Mouse (Mus musculus) urinary bladder, postnatal 14 days (tissue): ENCODE measurements around the gene Il15ra.

Experiments used
- DNase-seq: peaks from one replicate; pipeline ENCODE4 v3.0.0; 2021; ENCODE audit warnings: low spot score

The Il15ra gene

DNA sequence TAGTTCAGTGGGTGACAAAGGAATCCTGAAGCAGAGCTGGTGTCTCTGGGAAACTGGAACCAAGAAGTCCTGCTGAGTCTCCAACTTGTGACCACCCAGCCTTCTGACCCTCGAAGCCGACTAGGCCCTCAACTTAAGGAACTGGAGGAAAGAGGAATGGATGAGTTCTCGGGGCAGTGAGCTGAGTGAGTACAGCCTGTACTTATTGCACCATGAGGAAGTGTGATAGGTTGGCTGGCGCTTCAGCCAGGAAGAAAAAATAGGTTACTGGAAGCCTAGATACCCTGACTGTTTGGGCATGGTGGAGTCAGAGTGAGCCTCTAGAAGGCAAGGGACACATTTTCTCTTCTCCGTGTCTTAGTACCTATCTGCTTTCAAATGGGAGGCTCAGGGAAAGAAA is 3.4 kb downstream of the Il15ra start:
- no peak for DNase-seq

DNA sequence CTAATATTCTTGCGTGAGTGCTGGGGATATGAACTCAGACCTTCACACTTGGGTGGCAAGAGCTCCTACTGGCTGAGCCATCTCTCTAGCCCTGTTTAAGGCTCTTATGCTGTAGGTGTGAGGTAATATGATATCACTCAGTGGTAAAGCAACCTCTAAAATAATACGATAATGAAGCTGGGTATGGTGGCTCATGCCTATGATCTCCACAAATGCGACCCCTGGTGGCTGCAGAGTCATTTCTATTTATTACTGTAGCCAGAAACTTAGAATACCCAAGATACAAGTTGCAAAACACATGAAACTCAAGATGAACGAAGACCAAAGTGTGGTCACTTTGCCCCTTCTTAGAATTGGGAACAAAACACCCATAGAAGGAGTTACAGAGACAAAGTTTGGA is 5.0 kb downstream of the Il15ra start:
- DNase-seq = peak; percentile 14

DNA sequence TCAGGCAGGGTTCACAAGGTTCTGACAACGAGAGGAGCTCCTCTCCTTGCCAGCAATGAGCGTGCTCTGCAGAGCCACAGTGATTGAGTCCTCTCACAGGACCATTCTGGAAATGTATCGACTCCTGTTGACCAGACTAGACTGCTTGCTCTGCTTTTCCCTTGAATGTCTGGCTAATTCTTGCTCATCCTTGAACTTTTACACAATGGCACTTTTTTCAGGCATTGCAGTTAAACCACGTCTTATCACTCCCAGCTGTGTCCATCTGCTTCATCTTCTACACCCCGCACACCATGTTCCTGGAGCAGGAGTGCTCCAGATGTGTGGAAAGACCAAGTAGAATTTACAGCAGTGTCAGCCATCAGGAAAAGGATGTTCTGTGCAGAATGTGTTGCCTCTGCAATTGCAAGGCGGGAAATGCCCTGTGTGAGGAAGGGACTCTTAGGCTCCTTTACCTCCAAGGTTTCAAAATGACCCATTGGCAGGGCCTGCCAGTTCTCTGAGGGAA is 7.4 kb downstream of the Il15ra start:
- DNase-seq = no peak

DNA sequence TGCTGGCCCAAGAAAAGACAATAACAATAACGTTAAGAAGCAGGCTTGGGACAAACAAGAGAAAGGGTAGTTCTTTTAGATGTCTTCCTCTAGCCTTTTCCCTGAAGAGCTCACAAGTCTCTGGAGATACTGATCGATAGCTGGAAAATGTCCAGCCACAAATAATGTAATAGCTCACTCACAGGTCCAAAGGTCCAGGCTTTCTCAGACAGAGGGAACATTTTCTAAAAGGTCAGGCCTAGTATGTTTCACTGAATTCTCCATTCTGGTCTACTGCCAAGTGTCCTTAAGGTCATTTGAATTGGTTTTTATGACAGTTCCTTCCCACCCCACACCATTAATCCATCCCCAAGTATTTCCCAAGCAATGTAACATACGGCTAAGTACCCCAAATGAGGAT is 7.9 kb downstream of the Il15ra start:
- DNase-seq = no peak

DNA sequence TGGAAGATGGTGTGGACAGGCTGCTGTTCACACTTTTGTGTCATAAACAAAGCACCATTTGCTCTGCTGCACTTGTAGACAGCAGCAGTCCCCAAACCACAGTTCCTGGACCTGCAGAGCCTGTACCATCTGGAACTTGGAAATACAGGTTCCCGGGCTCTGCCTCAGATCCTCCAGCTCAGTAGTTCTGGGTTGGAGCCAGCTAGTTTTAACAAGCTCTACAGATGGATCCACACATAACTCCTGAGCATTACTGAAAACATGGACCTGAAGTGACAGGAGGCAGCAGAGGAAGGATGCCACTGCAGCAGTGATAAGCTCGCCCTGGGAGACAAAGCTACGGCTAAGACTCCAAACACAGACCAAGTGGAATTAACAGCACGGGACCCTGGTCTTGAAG is 9.4 kb downstream of the Il15ra start:
- no peak for DNase-seq

DNA sequence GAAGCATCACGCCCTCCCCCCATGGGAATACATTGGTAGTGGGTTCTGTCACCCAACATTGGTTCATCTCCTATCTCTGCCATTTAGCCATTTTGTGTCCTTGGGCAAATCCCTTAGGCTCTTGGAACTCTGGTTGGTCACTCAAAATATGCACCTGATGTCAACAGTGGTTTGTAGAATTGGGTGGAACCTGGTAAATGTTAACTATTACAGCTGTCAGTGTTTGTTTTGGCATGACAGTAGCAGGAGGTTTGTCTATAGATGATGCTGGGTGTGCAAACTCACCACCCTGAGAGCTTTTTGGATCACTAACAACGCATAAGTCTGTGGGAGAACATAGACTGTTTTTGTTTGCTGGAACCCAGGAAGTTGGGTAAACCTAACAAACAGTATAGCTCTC is 13.5 kb downstream of the Il15ra start:
- no peak for DNase-seq

DNA sequence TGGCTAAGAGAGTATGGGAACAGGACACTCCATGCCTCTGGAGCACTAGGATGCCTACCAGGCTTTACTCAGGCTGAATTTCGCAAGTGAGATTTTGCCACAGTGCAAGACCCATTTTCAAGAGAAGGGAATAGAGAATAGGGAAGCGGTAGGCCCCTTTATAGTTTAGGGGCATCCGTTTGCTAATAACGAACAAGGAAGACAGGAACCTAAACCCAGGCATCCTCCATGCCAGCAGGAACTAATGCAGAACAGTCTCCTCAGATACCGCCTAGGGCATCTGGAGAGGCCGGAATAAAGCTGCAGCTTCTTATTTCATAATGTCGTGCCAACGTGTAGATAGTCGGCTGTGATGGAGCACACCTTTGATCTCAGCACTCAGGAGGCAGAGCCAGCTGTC is 17.5 kb downstream of the Il15ra start:
- DNase-seq = no peak

DNA sequence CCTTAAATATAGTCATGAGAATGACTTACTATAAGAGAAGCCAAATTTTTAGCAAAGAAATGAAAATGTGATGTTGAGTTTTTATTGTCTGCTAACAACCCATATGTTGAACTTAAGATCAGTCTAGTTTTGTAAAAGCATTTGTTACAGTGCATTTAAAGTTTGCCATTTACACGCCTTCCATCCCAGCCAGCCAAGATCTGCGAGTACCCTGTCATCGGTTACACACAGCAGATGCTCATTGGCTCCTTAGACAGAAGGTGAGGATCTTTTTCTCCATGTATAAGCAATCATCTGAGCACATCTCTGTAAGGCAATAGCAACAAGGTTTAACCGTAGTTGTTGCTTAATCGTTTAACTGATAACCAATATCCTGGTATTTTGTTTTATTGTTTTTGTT is 22.5 kb downstream of the Il15ra start:
- DNase-seq = no peak

DNA sequence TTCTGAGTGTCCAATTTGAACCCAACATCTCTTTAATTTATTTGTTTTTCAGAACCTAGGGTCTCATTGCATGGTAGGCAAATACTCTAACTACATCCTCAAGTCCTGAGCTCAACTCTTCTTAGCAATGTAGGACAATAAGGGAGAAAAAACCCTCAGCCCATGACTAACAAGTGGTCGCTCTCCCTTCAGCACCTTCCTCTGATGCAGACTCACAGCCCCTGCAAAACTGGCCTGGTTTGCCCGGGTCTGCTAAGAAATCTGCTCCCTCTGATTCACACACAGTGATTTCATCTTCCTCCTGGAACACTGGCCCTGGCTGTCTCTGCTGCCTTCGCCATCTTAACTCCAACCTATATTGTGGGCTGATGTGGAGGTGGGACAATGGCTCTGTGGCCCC is 24.0 kb downstream of the Il15ra start:
- DNase-seq = no peak

DNA sequence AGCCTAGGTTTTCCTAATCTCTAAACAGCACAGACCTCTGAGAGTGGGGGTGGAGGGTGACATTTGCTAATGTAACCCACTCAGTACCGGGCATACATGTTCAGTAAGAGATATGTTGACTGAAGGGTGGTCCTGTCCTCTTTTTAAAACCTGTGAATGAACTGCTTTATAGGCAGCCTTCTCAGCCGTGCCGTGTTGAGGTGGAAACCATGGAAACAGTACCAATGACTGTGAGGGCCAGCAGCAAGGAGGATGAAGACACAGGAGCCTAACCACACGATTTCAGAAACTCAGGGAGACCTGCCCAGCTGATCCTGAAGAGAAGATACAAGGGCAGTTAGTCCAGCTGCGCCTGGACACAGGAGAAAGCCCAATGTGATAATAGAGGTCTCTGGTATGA is 27.9 kb downstream of the Il15ra start:
- no peak for DNase-seq

DNA sequence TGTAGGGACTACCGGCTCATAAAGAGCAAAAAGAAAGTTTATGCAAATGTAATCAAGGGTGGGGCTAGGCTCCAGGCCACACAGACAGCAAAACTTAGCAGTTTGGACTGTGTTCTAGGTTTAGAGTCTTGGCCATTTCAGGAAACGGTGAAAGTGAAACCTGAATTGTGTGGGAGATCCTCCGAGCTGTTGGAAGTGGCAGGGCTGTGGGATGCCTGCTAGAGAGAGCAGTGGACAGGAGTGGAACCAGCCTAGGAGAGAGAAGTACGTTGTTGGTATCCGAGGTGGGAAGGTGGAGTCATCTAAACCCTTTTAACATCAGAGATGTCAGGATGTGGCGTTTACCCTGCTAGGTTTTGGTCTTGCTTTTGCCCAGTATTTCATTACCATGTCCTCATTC is 30.8 kb downstream of the Il15ra start:
- DNase-seq = no peak

DNA sequence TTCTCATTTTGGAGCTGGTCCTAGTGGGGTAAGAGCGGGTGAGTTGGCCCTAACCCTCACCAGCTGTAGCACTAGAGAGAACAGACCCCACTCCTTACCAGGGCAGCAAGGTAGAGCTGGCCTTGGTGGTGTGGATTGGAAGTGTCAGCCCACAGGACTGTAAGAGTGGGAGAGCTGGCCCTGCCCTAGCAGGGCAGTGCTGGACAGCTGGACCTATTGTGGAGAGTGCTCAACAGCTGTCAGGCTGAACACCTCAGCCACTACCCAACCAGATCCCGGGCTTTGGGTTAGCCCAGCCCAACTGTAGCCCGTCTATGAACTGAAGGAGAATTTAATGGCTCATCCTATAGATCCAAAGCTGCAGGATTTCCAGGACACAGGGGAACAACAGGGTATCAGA is 33.7 kb downstream of the Il15ra start:
- no peak for DNase-seq

DNA sequence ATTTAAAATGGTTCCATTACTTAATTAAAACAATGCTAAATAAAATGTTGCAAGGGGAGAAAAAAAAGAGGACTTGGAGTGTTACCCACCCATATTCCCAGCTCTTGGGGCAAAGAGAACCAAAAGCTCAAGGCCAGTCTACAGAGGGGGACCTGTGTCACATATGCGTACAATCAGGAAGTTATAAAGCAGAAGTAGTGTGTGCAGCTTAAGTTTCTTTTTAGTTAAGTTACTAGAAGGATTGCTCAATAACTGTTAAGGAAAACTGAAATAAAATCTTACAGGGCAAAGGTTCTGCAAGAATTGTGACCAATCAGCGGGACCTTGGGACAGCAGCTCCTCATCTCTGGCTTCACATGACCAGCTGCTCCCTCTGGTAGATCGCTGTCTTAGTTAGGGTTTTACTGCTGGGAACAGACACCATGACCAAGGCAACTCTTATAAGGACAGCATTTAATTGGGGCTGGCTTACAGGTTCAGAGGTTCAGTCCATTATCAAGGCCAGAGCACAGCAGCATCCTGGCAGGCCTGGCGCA is 34.5 kb downstream of the Il15ra start:
- no peak for DNase-seq

DNA sequence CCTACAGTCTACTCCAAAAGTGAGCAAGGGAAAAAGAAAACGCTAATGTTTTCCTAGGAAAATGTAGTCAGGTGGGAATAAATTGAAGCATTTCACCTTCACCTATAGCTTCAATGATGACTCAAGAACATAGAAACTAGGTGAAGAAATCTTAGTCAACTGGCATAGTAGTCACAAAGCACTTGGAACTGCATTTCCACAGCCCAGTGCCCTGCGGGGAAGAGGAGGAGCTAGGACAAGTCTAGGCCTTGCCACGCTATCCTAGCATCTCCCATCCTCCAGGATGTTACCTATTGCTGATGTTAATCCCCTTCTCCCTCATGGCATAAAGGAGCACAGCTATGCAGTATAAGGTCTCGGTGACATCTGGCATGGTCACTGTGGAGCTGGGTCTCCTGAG is 57.5 kb downstream of the Il15ra start:
- DNase-seq = no peak

DNA sequence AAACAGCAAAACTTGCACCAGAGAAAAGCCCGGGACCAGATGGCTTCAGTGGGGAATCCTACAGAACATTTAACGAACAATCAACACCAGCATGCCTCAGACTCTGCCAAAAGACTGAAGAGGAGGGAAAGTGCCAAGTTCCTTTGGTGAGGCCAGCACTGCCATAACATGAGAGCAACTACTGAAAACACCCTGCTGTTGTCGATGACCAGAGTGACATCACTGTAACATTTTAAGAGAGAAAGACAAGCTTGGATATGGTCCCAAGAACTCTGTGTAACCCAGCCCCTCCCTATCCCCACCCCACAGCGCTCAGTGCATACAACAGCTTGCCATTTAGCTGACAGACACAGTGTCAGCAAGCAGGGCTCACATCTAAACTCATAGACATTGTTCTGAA is 60.6 kb downstream of the Il15ra start:
- DNase-seq = no peak

DNA sequence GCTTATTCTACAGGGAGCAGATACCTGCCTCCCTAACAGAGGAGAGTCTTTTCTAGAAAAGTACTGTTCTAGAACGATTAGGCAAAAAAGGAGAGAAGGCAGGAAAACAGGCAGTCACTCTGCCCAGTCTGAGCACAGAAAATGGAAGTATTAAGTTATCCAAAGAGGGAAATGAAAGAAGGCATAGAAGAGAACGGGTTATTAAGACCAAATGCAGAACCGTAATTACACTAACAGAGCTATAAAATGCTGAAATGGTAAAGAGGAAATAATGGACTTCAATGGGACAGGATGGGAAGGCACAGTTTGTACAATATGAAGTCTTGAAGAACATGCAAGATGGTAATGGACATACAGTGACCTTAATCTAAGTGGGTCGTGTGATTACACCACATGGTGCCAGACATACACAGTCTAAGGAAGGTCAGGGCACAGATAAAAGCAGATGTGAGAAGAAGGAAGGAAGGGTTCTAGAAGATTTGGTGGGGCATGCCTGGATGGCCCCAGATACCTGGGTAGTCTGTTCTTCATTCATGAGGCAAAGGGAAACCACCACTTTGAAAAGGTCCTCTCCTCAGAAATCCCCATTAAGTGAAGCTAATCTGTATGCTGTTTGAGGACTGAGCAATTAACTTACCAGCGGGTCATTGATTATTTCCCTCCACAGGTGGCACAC is 61.5 kb downstream of the Il15ra start:
- no peak for DNase-seq

DNA sequence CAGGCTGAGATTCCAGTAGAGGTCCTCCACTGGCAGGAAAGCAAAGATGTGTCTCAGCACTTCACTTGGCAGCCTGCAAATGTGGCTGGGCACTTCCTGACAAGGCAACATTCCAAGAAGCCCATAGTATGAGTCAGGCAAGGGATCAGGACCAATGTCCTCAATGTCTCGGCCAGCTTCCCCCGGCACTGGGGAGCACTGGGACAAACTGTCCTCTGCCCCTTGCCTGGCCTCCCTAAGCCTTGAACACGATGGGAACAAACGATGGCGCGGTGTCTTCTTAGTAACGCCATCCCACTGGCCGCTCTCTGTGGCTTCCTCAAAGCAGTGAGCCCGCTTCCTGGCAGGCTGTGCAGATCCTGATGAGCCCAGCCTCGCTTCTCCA is 62.1 kb downstream of the Il15ra start:
- no peak for DNase-seq

DNA sequence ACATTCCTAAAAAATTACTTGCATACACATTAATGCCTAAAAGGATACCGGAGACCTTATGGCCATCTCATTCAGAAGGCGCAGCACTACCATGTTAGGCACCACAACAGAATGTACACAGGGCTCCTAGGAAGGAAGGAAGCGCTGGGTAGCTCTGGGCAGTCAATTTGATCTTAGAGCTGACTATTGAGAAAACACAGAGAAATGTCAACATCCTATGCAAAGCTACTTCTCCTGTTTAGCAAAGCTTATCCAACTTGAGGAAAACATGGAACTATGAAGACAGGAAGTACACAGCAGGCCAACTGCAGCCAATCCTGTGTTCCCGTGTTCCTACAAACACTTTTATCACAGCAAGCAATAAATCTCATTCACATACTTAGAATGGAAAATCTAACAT is 66.6 kb downstream of the Il15ra start:
- no peak for DNase-seq

DNA sequence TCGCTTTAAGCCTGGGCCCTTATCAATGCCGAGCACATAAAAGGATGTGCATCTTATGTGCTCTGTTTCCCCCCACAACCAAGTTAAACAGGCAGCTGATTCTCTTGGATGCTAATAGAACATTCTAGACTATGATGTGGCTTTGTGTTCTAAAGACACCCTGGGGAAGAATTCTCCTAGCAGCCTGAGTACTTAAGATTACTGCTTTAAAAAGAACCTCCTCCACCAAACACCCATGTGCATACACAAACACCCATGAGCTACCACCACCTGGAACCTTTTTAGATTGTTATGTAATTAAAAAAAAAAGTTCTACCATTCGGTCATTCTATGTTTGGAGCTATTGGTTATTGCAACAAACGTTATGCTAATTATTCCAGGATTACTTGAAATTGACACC is 67.3 kb downstream of the Il15ra start:
- no peak for DNase-seq

DNA sequence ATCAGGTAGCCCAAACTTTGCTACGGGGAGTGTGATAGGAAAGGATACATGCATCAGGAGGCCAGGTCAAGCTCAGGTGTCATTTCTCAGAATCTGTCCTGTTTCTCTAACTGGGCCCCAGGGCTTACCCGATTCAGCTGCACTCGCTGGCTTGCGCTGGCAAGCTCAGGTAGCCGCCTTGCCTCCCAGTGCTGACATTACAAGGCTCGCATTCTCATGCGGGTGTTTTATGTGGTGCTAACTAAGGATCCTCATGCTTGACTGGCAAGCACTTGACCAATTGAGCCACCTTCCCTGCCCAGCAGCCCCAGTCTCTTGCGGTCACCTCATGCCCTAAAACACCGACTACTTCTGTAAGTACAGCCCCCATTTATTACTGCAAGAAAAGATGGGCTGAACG is 69.3 kb downstream of the Il15ra start:
- DNase-seq = no peak

DNA sequence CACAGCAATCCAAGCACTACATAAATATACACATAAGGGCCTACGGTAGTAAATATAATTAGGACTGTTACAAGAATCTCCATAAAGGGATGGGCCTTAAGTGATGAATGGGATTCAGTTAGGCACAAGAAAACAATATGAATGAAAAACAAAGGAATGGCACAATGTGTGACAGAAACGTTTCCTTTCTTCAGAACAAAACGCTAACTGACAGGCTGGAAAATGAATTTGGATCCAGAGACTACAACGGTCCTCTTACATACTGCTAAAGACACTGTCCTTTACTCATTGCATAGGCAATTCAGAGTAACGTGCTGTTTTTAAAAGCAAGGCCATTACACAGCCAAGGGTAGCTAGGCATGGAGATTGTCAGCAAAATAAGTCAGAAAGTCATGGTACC is 70.0 kb downstream of the Il15ra start:
- DNase-seq = no peak

DNA sequence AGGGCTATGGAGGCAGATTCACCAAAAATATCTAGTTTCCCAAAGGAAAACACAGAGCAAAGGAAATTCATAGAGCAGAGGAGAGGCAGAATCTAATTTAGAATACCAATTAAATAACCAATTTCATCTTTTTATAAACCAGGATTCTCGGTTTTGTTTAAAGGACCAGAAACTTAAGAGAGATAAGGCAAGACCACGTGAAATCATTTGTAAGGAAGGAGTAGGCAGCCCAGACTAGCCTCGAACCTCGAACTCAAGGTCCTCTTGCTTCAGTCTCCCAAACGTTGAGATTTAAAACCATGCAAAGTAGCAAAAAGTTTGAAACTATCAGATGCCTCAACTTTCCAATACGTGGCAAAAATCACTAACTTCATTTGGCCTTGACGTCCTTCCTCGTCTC is 71.3 kb downstream of the Il15ra start:
- no peak for DNase-seq

DNA sequence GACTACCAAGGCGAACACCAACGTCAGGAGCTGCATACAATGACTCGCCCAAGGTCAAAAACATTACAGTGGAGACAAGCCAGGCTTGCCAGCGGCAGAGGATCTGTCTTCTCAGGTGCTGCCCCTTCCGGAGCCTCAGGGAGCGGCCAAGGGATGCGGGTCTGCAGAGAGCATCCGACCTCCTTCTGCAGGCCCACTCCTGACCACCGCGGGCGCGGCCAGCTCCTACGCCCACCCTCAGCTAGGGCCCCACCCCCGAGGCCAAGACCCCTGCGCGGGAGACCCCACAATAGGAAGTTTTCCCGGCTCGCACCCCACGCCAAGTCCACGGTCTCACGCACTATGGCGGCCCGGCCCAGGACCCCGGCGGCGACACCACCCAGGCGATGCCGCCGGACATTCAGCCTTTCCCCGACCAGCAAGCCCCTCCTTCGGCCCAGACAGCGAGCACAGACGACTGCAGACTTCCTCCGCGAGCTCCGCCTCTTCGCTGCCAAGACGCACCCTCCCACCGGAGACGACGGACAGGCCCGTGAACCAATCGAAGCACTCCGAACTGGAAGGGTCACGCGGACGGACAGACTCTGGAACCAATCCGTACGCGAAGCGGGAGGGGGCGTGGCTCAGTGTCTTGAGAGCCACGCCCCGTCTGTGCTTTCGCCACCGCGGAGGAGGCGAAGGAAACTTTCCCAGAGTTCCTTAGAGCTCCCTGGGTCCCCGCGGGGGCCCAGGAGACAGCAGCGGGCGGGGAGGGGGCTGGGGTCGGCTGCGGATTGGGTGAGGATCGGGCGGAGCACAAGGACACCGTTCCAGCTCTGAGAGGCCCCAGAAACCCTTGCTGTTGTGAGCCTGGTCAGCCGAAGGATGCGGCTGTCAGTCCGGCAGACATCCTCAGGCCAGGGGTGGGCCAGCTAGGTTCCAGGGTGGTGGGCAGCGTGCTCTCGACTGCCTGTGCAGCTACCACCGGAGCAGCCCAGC is 72.3 kb downstream of the Il15ra start, which contains the start of the genes Fbh1 and Ankrd16:
Fbh1 (minus strand) TSS at position 492 of the 978 bp plus-strand sequence.
Ankrd16 (plus strand) TSS at position 786 of the 978 bp plus-strand sequence.
- DNase-seq = peak; percentile 100
